Comparison of ENCODE assay signal across 10 mouse cellular contexts in genomic region chr8:122442356-122442755, GRCm38 (mm10). TPM values are rescaled to one million over a fixed set of nuclear protein-coding genes. Genes with fewer than 3 reads are reported as not detected.
DNase-seq lines count a peak whose midpoint lies in the region; ATAC-seq and TF ChIP-seq lines count a peak whose summit lies in the region.
"Had no signal": no experiment of that assay in that cellular context is flagged by ENCODE, and none has a peak within 500 bp of the region (broad histone marks: within the 10 kb centered on the region; RNA-seq: fewer than 3 reads in every experiment).

No protein-coding gene starts in this region.

- H3K4me2 ChIP-seq in heart, embryonic 11.5 days = peak overlapping the region; percentile 86
- peak overlapping the region; percentile 100 for H3K4me2 ChIP-seq in liver, postnatal 0 days (ENCODE audit: low read depth, low read length)

- peak overlapping the region; percentile 61 for H3K4me3 ChIP-seq in heart, embryonic 11.5 days (ENCODE audit: low read depth, low read length)
- H3K4me3 ChIP-seq in E14TG2a.4 (replicated peaks; ENCODE audit: low read length) = peak overlapping the region; percentile 99
- peak overlapping the region; percentile 88 for H3K4me3 ChIP-seq in hindbrain, embryonic 10.5 days
- peak overlapping the region; percentile 70 for H3K4me3 ChIP-seq in liver, postnatal 0 days (ENCODE audit: low read depth, low read length)

- H3K36me3 ChIP-seq in heart, embryonic 11.5 days (ENCODE audit: control insufficient read depth, insufficient read depth, low read length) = peaks cover 8% of the 10 kb centered on the region
- H3K36me3 ChIP-seq in E14TG2a.4 (ENCODE audit: insufficient read depth, low read length) = peaks cover 36% of the 10 kb centered on the region
- H3K36me3 ChIP-seq in hindbrain, embryonic 10.5 days = peaks cover 31% of the 10 kb centered on the region
- H3K36me3 ChIP-seq in liver, postnatal 0 days (replicated peaks; ENCODE audit: insufficient read depth, low read length) = peaks cover 10% of the 10 kb centered on the region; the same call in 1 of the 2 replicates

- TF ChIP-seq EP300 in liver, postnatal 0 days (IDR thresholded peaks at IDR 0.05; ENCODE audit: low read depth) = no peak

- no peak for ATAC-seq in heart, embryonic 11.5 days (replicated peaks; ENCODE audit: insufficient number of reproducible peaks, low FRiP score, low TSS enrichment)
- ATAC-seq in liver, postnatal 0 days = no peak

- intact Hi-C loops in heart, postnatal 36 days (cut with DNase I) = loop anchor here (5.0 kb wide), 1 partner anchor 165 kb away; no protein-coding TSS in a partner anchor

- no peaks in the 10 kb centered on the region for H3K9me3 ChIP-seq in heart, embryonic 11.5 days (replicated peaks; ENCODE audit: control insufficient read depth, low read length)
- H3K9me3 ChIP-seq in E14TG2a.4 (ENCODE audit: low read length) = no peaks in the 10 kb centered on the region
- no peaks in the 10 kb centered on the region for H3K9me3 ChIP-seq in hindbrain, embryonic 10.5 days
- no peaks in the 10 kb centered on the region for H3K9me3 ChIP-seq in liver, postnatal 0 days (ENCODE audit: low read length)

- peaks cover 29% of the 10 kb centered on the region for H3K4me1 ChIP-seq in heart, embryonic 11.5 days (ENCODE audit: control insufficient read depth, insufficient read depth, low read length)
- peaks cover 72% of the 10 kb centered on the region for H3K4me1 ChIP-seq in E14TG2a.4 (replicated peaks; ENCODE audit: low read depth, low read length)
- peaks cover 36% of the 10 kb centered on the region for H3K4me1 ChIP-seq in hindbrain, embryonic 10.5 days (replicated peaks)
- H3K4me1 ChIP-seq in liver, postnatal 0 days (ENCODE audit: insufficient read depth) = peaks cover 29% of the 10 kb centered on the region

- DNase-seq in heart, postnatal 36 days = no peak
- DNase-seq in hindbrain, embryonic 10.5 days (ENCODE audit: low spot score) = no peak
- DNase-seq in liver, postnatal 0 days = no peak
- DNase-seq in adrenal gland, postnatal 4 days (ENCODE audit: low spot score in 2 of 2) = no peak
- DNase-seq in thymus, adult 18-20 months = no peak
- DNase-seq in urinary bladder, adult 18-20 months (ENCODE audit: low spot score in 2 of 2) = no peak
- DNase-seq: thymus, postnatal 25 days had no signal

- WGBS in heart, embryonic 11.5 days (ENCODE audit: insufficient replicate concordance) = 30% methylated on average over 7 of the region's 7 CpGs
- 26% methylated on average over 7 of the region's 7 CpGs for WGBS in hindbrain, embryonic 10.5 days
- 26% methylated on average over 7 of the region's 7 CpGs for WGBS in liver, postnatal 0 days (ENCODE audit: insufficient replicate concordance)

- no peak for TF ChIP-seq CTCF in E14TG2a.4 (conservative IDR thresholded peaks at IDR 0.05; ENCODE audit: low read length)
- TF ChIP-seq CTCF in liver, postnatal 0 days (IDR thresholded peaks at IDR 0.05; ENCODE audit: low read depth) = no peak

- peak overlapping the region; percentile 66 for H3K9ac ChIP-seq in heart, embryonic 11.5 days (ENCODE audit: low read depth, low read length)
- H3K9ac ChIP-seq in liver, postnatal 0 days (replicated peaks) = peak overlapping the region; percentile 73

- H3K27me3 ChIP-seq in heart, embryonic 11.5 days (ENCODE audit: control insufficient read depth, insufficient read depth, low read length) = no peaks in the 10 kb centered on the region
- no peaks in the 10 kb centered on the region for H3K27me3 ChIP-seq in E14TG2a.4 (ENCODE audit: insufficient read depth, low read length)
- no peaks in the 10 kb centered on the region for H3K27me3 ChIP-seq in hindbrain, embryonic 10.5 days (ENCODE audit: insufficient read depth, poor library complexity, severe bottlenecking)
- H3K27me3 ChIP-seq in liver, postnatal 0 days (ENCODE audit: insufficient read depth, low read length) = no peaks in the 10 kb centered on the region

- H3K27ac ChIP-seq in heart, embryonic 11.5 days (ENCODE audit: low read depth, low read length) = no peak overlapping the region
- peak overlapping the region; percentile 91 for H3K27ac ChIP-seq in hindbrain, embryonic 10.5 days
- 0 out of 2 replicates have a peak overlapping the region, but pooled peaks have one; percentile 69 for H3K27ac ChIP-seq in liver, postnatal 0 days (ENCODE audit: low read depth)

RNA-seq across cellular contexts. Expression of gene Mvd, which starts 0.9 kb away (rescaled TPM):
- polyA plus RNA-seq in heart, embryonic 11.5 days (2014; fragmentation: Nextera tagmentation; extraction: Ambion mirVana) = 28.0 and 29.0 TPM in 2 replicates
- total RNA-seq in heart, postnatal 36 days (2021) = 1 to 10 TPM; 4.5 to 5.5 TPM
- polyA plus RNA-seq in hindbrain, embryonic 10.5 days (2016; fragmentation: Nextera tagmentation; extraction: Ambion mirVana) = 61.8 and 65.1 TPM in 2 replicates
- polyA plus RNA-seq in liver, postnatal 0 days (2015; fragmentation: Nextera tagmentation; extraction: Ambion mirVana) = 4.9 and 5.8 TPM in 2 replicates
- total RNA-seq in adrenal gland, postnatal 4 days (2021) = 10 to 100 TPM in 1 of 2 experiments, 1 to 10 TPM in 1; 9.1 to 11.5 TPM

RNA-seq across cellular contexts. Expression of gene Cyba, which starts 9.6 kb away (rescaled TPM):
- 169 and 174 TPM in 2 replicates for polyA plus RNA-seq in heart, embryonic 11.5 days (2014; fragmentation: Nextera tagmentation; extraction: Ambion mirVana)
- total RNA-seq in heart, postnatal 36 days (2021) = 10 to 100 TPM; 40.4 to 42.1 TPM
- polyA plus RNA-seq in hindbrain, embryonic 10.5 days (2016; fragmentation: Nextera tagmentation; extraction: Ambion mirVana) = 75.4 and 76.6 TPM in 2 replicates
- polyA plus RNA-seq in liver, postnatal 0 days (2015; fragmentation: Nextera tagmentation; extraction: Ambion mirVana) = 211 and 220 TPM in 2 replicates
- 10 to 100 TPM; 49.9 to 76.7 TPM for total RNA-seq in adrenal gland, postnatal 4 days (2021)

RNA-seq across cellular contexts. Expression of gene Snai3, which starts 18.2 kb away (rescaled TPM):
- polyA plus RNA-seq in heart, embryonic 11.5 days (2014; fragmentation: Nextera tagmentation; extraction: Ambion mirVana) = 3.0 and 4.2 TPM in 2 replicates
- total RNA-seq in heart, postnatal 36 days (2021) = 1 to 10 TPM; 2.2 to 5.0 TPM
- 0.16 TPM in 1 of 2 replicates, not detected in the other for polyA plus RNA-seq in hindbrain, embryonic 10.5 days (2016; fragmentation: Nextera tagmentation; extraction: Ambion mirVana)
- polyA plus RNA-seq in liver, postnatal 0 days (2015; fragmentation: Nextera tagmentation; extraction: Ambion mirVana) = 1.4 and 3.4 TPM in 2 replicates
- under 1 TPM; 0.42 to 0.56 TPM for total RNA-seq in adrenal gland, postnatal 4 days (2021)

RNA-seq across cellular contexts. Expression of gene Il17c, which starts 20.5 kb away (rescaled TPM):
- polyA plus RNA-seq in heart, embryonic 11.5 days (2014; fragmentation: Nextera tagmentation; extraction: Ambion mirVana) = not detected in 2 replicates
- not detected for total RNA-seq in heart, postnatal 36 days (2021)
- polyA plus RNA-seq in hindbrain, embryonic 10.5 days (2016; fragmentation: Nextera tagmentation; extraction: Ambion mirVana) = not detected in 2 replicates
- polyA plus RNA-seq in liver, postnatal 0 days (2015; fragmentation: Nextera tagmentation; extraction: Ambion mirVana) = not detected in 2 replicates
- total RNA-seq in adrenal gland, postnatal 4 days (2021) = not detected
- total RNA-seq: left cerebral cortex, postnatal 25 days had no signal

RNA-seq across cellular contexts. Expression of gene Rnf166, which starts 33.5 kb away (rescaled TPM):
- 28.1 and 34.4 TPM in 2 replicates for polyA plus RNA-seq in heart, embryonic 11.5 days (2014; fragmentation: Nextera tagmentation; extraction: Ambion mirVana)
- total RNA-seq in heart, postnatal 36 days (2021) = 10 to 100 TPM; 37.3 to 40.0 TPM
- 31.8 and 33.6 TPM in 2 replicates for polyA plus RNA-seq in hindbrain, embryonic 10.5 days (2016; fragmentation: Nextera tagmentation; extraction: Ambion mirVana)
- 18.5 and 18.9 TPM in 2 replicates for polyA plus RNA-seq in liver, postnatal 0 days (2015; fragmentation: Nextera tagmentation; extraction: Ambion mirVana)
- total RNA-seq in adrenal gland, postnatal 4 days (2021) = 10 to 100 TPM; 47.5 to 53.7 TPM
